Mouse (Mus musculus) heart, adult 11 months (tissue): ENCODE results near the gene Usp35.

ENCODE experiments used
- DNase-seq: peaks from one replicate; pipeline ENCODE4 v3.0.0; 2022

The Usp35 gene

DNA sequence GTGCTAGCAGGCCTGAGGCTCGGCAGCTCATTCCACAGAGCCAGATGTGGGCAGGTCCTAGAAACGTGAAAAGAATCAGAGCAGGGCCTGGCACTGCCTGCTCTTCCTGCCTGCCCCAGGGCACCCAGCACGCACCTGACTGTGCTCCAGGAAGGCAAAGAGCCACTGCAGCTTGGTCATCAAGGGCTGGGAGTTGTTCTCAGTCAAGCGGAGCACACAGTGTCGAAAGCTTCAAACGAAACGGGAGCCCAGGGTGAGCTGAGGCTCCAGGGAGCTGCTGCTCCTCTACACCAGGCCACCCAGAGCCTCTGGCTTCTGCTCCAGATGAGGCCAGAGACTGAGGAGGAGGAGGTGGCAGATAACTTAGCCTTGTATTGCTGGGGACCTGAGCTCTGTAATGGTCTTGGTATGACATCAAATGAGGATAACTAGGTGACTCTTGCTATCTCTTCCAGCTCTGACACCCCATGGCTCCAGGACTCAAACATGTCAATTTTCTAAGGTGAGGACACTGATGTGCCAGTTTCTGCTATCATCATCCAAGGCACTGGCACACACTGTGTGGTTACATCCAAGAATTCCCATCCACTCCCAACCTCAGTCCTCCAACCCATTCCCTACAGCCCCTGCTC, 18.3 kb downstream of the Usp35 start:
- DNase-seq, result peak; percentile 74

DNA sequence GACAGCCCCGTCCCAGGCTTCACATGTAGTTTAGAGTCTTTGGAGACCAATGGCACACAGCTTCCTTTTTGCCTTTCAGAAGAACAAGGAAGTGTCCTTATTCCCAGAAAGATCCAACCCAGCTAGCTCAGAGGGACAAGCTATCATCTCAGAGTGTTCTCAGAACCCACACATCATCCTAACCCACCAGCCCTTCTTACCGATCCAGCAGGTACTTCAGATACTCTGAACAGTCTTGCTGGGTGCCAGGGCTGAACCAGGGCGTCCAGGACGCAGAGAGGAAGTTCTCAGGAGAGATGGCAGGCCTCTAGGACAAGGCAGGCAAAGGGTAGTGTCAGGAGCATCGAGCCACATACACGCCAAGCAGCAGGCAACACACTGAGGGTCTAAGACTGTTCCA, 19.0 kb downstream of the Usp35 start:
- DNase-seq, result peak; percentile 81

DNA sequence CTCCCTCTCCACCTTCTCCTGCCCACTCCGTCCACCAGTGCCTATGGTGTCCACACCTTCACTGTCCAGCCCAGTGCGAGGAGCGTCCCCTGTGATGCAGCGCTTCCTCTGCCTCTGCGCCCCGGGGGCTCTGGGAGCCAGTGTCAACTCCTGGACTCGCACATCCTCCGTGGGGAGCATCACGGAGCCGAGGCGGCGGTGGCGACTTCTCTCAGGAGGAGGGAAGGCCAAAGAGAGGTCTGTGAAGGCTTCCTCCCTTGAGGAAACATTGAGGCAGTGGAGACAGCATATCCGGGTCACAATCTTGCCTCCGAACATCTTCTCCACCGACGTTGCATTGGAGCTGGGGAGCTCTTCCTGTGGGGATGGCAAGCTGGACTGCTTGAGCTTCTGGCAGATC, 19.6 kb downstream of the Usp35 start:
- DNase-seq, result peak; percentile 91

DNA sequence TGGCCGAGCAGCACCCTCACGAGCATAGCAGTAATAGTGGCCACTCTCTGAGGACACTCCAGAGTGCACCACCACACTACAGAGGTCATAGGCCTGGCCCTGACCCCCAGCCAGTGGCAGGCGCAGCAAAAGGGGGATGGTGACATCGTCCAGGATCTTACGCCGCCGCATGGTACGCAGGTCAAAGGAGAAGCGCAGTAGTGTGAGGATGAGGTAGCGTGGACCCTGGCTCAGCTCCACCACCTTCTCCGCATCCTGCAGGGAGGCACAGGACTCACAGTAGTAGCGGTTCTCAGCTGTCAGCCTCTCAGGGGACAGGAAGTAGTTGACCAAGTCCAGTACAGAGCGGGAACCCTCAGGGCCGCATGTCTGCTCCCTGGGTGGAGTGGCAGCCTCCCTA, 20.2 kb downstream of the Usp35 start:
- DNase-seq, result peak; percentile 90

DNA sequence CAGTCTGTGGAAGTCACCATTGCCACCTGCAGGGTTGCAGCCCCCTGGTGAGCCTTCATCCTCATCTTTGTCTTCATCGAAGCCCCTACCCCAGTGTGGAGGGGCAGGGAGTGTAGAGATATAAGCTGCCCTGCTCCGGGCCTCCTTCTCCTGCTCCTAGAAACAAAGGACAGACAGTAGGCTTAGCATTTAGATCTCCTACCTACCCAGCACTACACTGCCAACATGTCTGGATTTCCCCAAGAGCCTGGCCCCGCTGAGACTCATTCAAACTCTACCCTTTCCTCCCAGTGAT, 21.5 kb downstream of the Usp35 start:
- peak; percentile 86 for DNase-seq

DNA sequence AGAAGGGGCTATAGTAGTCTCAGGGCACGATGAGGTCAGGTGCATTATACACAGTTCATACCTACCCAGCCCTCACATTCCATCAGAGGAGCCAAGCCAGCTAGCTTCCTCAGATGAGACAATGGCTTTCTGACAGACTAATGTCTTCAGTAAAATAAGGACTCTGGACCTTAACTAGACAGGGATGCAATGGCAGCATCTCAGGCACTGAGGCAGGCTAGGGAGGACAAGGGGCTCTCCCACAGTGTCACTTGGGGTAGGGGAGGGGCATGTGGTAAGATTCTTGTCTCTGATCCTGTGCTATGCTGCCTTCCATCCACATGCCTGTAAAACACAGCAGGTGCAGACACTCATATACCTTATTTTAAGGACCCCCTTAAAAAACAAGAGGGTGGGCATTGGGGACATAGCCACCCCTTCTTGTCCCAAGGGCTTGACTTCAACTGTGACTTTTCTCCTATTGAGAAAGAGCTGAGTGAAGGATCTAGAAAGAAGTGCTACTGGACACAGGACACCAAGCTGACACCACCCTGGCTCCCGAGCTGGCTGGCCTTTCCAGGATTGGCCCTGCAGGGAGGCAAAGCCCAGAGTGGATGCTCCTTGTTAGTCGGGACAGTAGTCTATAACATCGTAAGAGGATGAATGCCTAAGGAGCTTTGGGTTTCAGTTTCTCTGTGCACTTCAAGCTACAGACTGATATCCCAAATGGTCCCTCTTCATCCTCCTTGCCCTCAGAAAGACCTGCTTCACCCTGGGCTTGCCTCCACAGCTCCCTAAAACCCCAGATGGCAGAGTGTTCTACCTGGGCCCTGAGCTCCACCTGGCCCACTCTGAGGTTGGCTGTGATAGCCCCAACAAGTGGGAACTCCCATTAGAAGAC, 22.1 kb downstream of the Usp35 start:
- peak; percentile 81 for DNase-seq

DNA sequence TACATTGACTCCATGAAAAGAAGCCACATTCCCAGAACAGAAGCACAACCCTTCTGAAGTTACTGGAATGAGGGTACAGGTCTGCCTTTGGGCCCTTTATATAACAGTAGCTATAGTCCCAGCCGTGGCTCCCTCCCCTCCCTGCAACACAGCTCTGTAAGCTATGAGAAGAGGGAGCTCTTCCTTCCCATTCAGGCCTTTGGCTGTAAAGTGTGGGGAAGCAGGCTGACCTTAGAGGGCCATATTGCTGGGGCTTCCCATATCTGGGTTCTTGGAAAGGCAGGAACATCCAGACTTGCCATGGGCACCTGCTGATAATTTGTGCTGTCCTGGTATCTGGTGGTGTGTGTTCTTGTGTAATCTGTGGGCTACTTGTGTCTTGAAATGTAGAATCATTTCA, 24.3 kb downstream of the Usp35 start:
- DNase-seq, result peak; percentile 74

DNA sequence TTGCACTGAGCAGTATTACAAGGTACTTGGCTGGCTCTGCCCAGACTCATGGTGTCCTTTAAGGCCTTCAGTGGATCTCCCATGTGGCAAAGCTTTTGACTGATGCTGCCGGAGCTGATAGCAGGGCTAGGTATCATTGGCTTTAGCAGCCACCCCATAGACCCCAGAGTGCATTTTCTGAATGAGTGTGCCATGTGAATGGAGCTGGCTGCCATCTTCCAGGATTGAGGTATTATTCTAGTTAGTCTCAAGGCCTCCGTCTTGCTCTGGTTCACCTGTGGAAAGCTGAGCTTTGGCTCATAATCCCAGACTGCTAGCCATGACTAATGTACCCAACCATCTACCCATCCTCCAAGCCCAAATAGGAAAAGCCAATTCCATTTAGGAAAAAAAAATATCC, 25.0 kb downstream of the Usp35 start:
- DNase-seq, result no peak

DNA sequence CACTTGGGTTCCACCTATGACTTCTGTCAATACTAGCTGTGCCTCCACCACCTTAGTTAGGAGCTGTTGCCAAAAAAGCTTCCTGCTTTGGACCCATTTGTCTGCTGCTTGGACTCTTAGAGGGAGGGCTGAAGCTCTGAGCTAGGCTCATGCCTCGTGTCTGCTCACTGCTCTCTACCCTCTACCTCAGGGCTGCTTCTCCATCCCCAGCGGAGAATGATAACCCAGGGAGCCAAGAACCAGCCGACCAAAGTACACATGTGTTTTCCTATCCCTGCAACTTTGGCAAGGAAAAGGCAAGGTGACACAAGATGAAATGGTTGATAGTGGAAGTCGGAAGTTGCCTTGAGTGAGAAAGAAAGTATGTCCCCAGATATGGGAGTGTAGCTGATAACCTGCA, 26.6 kb downstream of the Usp35 start:
- peak; percentile 74 for DNase-seq

DNA sequence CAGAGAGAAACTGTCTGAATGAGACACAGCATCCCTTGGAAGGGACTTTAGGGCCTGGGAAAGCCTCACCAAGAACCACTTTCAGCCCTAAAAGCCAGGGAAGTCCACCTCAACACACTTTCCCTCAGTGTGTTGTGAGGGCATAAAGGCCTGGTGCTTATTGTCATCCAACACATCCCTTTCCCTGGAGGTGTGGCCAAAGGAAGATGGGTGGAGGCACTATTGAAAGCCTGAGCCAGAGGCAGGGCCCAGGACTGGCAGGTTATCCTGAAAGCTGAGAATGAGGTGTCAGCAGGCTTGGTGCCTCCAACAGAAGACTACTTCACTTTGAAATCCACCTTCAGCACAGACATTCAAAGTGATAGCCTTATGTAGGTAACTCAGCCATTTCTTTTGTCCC, 27.3 kb downstream of the Usp35 start:
- DNase-seq, result peak; percentile 91

DNA sequence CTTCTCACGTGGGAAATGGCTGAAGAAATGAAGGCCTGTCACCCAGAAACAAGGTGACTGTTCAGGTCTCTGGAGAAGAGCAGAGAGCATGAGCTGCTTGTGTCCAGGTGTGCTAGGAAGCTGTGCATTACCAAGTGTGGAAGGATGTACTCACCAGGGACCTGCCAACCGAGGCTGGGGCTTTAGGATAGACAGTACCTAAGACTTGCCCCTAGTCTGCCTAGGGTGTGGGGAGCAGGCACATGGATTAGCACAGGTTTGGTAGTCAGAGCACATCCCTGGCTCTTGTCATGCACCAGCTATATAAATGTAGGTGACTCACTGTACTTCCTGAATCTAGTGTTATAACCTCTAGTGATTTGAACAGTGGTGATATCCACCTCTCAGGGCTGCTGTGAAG, 28.2 kb downstream of the Usp35 start:
- DNase-seq, result peak; percentile 63

DNA sequence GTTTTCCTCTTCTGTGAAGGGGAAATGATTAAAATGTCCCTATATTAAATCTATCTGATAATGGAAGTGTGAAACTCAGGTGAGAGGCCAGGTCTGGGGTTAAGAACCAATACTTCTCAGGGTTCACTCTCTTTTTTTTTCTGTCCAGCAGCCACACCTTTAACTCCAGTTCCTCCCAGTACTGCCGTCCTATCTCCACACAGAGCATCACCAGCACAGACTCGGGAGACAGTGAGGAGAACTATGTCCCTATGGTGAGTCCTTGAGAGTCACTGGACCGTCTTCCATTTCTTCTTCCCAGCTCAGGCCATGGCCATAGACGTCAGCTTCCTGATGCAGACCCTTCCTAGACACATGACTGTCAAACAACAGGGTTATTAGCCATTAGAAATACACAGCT, 28.9 kb downstream of the Usp35 start:
- DNase-seq, result peak; percentile 73

DNA sequence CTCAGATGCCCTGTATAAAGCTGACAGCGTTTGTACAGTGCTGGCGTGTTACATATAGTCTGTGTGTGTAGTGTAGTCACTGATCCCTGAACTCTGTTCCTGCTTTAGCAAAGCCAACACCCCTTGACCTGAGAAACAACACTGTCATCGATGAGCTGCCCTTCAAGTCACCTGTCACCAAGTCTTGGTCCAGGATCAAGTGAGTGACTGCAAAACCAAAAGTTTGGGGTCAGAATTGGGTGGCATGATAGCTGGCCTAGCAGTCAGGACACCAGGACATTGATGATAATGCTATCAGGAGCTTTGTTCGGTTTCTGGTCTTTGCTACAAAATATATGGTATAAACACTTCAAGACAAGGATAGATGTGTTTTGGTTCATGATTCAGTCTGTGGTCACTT, 29.6 kb downstream of the Usp35 start:
- DNase-seq, result peak; percentile 76

DNA sequence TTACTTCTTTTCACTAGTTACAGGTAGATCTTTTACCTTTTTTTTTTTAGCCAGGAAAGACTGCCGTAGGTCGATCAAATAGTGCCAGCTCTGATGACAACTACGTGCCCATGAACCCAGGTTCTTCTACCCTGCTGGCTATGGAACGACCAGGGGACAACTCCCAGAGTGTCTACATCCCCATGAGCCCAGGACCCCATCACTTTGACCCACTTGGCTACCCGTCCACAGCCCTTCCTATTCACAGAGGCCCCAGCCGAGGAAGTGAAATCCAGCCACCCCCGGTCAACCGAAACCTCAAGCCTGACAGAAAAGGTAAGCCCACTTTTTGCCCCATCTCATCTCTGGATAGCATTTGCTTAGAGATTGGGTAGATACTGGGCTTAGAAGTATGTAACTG, 30.5 kb downstream of the Usp35 start:
- peak; percentile 83 for DNase-seq

DNA sequence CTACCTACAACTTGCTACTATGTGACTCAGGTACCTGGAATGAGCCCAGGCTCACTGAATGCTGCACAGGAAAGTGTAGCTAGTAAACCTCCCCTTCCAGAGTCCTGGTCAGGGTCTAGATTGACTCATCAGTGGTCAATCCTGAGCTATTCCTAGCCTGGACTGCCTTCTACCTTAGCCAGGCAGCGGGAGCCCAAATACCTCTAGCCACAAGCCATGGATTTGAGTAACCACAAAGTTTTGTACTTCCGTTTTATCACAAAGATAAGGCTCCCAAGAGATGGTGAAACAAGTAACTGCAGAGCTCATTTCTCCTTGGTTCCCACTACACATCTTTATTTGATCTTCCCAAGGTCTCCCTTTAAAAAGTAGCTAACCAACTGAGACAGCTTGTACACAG, 30.9 kb downstream of the Usp35 start:
- peak; percentile 82 for DNase-seq

DNA sequence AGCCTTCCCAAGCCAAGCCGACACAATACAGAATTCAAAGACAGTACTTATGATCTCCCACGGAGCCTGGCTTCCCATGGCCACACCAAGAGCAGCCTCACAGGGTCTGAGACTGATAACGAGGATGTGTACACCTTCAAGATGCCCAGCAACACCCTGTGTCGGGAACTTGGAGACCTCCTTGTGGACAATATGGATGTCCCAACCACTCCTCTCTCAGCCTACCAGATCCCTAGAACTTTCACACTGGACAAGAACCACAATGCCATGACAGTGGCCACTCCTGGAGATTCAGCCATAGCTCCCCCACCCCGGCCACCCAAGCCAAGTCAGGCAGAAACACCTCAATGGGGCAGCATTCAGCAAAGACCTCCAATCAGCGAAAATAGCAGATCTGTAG, 32.9 kb downstream of the Usp35 start:
- peak; percentile 52 for DNase-seq

DNA sequence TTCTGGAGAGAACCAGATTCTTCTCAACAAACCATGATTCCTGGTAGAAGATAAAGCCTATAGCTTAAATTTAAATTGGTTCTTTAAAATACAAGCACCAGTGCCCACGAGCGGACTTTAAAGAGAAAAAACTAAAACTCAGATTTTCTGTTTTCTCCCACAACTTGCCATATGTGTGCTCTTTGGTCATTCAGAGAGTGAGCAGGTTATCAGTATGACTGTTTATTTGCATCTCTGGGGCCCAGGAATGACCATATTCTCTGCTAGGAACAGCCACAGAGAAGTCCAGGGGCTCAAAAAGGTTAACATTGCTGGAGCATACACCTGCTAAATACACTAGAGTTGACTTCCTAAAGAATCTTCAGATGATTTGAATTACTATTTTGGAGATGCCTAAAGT, 33.5 kb downstream of the Usp35 start:
- peak; percentile 15 for DNase-seq

DNA sequence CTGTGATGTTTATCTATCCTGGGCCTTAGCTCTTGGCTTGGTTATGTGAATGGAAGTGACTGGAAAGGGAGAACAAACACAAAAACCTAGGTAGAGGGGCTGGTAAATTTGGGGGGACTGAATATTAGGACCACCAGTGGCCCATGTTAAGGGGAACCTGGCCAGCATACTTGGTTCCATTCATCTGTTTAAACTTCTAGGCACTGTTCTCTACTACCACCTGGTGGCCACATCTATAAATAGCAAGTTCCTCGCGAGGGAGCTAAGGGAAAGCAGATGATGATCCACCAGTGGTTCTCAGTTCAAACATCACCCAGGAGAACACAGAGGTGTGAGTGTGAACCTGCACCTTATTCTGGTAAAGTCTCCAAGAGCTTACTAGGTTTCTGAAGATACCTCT, 34.4 kb downstream of the Usp35 start:
- DNase-seq, result peak; percentile 91

DNA sequence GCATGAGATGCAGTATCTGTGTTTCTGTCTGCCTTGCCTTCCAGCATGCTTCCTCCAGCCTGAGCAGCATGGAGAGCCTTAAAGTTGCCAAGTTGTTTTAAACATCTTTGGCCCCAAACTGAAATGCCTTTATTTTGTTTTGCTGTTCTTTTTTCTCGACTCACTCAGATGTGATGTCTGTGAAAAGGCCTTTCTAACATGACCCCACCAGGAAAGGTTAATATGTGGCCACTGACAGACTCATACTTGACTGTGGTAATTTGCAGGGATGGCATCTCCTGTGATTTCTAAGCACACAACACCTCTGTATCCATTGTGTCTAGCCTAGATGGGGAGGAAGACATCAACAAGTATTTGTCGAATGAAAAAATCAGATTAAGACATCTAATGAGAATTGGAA, 34.8 kb downstream of the Usp35 start:
- peak; percentile 64 for DNase-seq

DNA sequence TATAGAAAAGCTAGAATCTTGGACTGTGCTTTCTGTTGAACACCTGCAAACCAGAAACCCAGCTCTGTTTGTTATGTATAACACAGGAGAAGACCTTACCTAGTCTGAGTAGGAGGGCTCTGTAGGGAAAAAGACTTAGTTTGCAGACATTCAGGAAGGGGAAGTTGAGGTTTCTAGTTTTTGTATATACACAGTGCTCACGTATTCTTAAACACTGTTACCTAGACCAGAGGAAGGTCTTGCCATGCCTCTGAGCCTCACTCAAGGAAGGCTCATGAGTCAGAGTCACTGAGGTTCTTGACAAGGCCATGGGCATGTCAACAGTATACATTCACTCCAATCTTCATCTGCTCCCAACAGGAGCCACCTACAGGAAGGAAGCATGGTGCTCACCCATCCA, 60.8 kb downstream of the Usp35 start:
- DNase-seq, result no peak

DNA sequence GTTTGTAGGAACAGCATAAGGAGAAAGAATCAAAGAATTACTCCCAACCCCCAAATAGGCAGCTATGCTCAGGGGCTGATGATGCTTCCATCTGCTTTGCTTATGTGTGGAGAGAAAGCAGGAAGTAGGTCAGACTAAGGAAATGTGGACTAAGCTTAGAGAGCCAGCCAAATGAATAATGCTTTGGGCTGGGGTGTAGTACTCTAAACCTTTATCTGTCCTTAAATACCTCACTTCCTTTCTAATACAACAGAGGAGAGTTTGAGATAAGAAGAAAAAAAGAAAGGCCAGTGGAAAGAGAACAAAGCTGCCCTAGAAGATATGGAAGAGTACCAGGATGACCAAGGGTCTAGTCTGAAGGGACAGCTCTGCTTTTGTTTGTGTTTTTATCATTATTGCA, 61.5 kb downstream of the Usp35 start:
- DNase-seq, result peak; percentile 84

DNA sequence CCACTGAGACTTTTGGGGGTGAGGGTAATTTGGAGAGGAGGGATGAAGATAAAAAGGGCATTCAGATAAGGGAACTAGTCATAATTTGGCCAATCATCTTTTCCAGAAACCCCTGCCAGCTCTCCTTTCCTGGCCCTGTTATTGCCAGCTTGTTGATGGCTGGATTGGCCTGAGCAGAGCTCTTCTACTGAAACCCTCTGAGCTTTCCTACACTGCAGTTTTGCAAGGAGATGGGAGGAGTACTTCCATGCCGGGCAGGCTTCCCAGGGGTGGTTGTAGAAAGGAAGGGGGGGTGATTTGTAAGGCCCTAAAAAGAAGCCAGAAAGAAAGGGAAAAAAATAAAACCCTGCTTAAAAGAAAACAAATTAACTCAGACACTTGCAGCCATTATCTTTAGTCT, 69.3 kb downstream of the Usp35 start:
- peak; percentile 98 for DNase-seq
